Mouse (Mus musculus): ENCODE results near the gene Tshr. TPM values are rescaled to one million over a fixed set of nuclear protein-coding genes. Genes with fewer than 3 reads are reported as not detected.

Gene Tshr
- polyA plus RNA-seq, 2 experiments = 0.34 to 0.62 TPM

GRCm38 (mm10) chr12:91567145-91567544 is 182.8 kb downstream of the Tshr start:
- Histone ChIP-seq H3K36me3 (ENCODE audit: control insufficient read depth, insufficient read depth, low read length) (peaks cover 76% of the 10 kb centered on the region), H3K9ac (ENCODE audit: low read depth, low read length, severe bottlenecking) (no peak overlapping the region), H3K4me3 (replicated peaks; ENCODE audit: low read length) (no peak overlapping the region), H3K4me1 (ENCODE audit: control insufficient read depth, insufficient read depth, low read length) (no peaks in the 10 kb centered on the region), H3K27ac (replicated peaks; ENCODE audit: low read depth, low read length) (no peak overlapping the region), H3K9me3 (ENCODE audit: control insufficient read depth, low read length) (no peaks in the 10 kb centered on the region), H3K4me2 (replicated peaks; ENCODE audit: low read depth, low read length, severe bottlenecking) (no peak overlapping the region), H3K27me3 (ENCODE audit: control insufficient read depth, insufficient read depth, low read length) (no peaks in the 10 kb centered on the region)
- ATAC-seq (ENCODE audit: low FRiP score, low read depth) (no peak), DNase-seq (ENCODE audit: low spot score) (no peak)
- no peak for TF ChIP-seq POLR2A (IDR thresholded peaks at IDR 0.05; ENCODE audit: borderline replicate concordance, extremely low read depth, insufficient read depth, insufficient read length)
- 94% methylated on average over 4 of the region's 4 CpGs for WGBS

- no peak overlapping the region for H3K4me3 ChIP-seq (replicated peaks; ENCODE audit: low read length)
- no peak overlapping the region for H3K27ac ChIP-seq (replicated peaks; ENCODE audit: low read depth, low read length)
- no peaks in the 10 kb centered on the region for H3K27me3 ChIP-seq (ENCODE audit: control insufficient read depth, insufficient read depth, low read length)
- WGBS = 86% methylated on average over 3 of the region's 3 CpGs
- DNase-seq (ENCODE audit: low spot score) (no peak), ATAC-seq (ENCODE audit: low FRiP score, low read depth) (no peak)
- TF ChIP-seq POLR2A (IDR thresholded peaks at IDR 0.05; ENCODE audit: borderline replicate concordance, extremely low read depth, insufficient read depth, insufficient read length) = no peak
- peaks cover 75% of the 10 kb centered on the region for H3K36me3 ChIP-seq (ENCODE audit: control insufficient read depth, insufficient read depth, low read length)
- H3K9me3 ChIP-seq (ENCODE audit: control insufficient read depth, low read length) = no peaks in the 10 kb centered on the region
- no peak overlapping the region for H3K4me2 ChIP-seq (replicated peaks; ENCODE audit: low read depth, low read length, severe bottlenecking)
- H3K4me1 ChIP-seq (ENCODE audit: control insufficient read depth, insufficient read depth, low read length) = no peaks in the 10 kb centered on the region
- H3K9ac ChIP-seq (ENCODE audit: low read depth, low read length, severe bottlenecking) = no peak overlapping the region
Observed at GRCm38 (mm10) chr12:91569255-91569654, 184.9 kb downstream of the Tshr start.

DNA sequence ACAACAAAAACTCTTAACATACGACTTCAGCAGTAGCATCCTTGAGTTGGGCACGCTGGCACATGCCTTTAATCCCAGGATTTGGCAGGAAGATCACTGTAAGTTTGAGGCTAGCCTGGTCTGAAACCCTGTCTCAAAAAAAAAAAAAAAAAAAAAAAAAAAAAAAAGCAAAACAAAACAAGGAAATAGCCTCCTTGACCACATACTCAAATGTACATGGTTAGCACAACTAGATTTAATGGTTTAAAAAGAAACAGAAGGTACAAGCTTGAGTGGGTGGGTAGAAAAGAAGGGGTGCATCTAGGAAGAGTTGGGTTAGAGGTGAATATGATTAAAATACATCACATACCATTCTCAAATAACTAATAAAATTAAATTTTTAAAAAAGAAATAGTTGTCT is 187.3 kb downstream of the Tshr start:
- DNase-seq (ENCODE audit: low spot score) = no peak
- no peak for TF ChIP-seq POLR2A (IDR thresholded peaks at IDR 0.05; ENCODE audit: borderline replicate concordance, extremely low read depth, insufficient read depth, insufficient read length)
- H3K4me2 ChIP-seq (replicated peaks; ENCODE audit: low read depth, low read length, severe bottlenecking) = no peak overlapping the region
- no peaks in the 10 kb centered on the region for H3K27me3 ChIP-seq (ENCODE audit: control insufficient read depth, insufficient read depth, low read length)
- H3K4me1 ChIP-seq (ENCODE audit: control insufficient read depth, insufficient read depth, low read length) = no peaks in the 10 kb centered on the region
- no peak overlapping the region for H3K4me3 ChIP-seq (replicated peaks; ENCODE audit: low read length)
- ATAC-seq (ENCODE audit: low FRiP score, low read depth) = no peak
- no peak overlapping the region for H3K9ac ChIP-seq (ENCODE audit: low read depth, low read length, severe bottlenecking)
- peaks cover 75% of the 10 kb centered on the region for H3K36me3 ChIP-seq (ENCODE audit: control insufficient read depth, insufficient read depth, low read length)
- H3K27ac ChIP-seq (replicated peaks; ENCODE audit: low read depth, low read length) = no peak overlapping the region
- H3K9me3 ChIP-seq (ENCODE audit: control insufficient read depth, low read length) = no peaks in the 10 kb centered on the region
- WGBS = 82% methylated on average over 2 of the region's 2 CpGs

GRCm38 (mm10) chr12:91579665-91580064 is 195.3 kb downstream of the Tshr start:
- Histone ChIP-seq H3K4me3 (replicated peaks; ENCODE audit: low read length) (no peak overlapping the region), H3K9ac (ENCODE audit: low read depth, low read length, severe bottlenecking) (no peak overlapping the region), H3K4me2 (replicated peaks; ENCODE audit: low read depth, low read length, severe bottlenecking) (no peak overlapping the region), H3K27ac (replicated peaks; ENCODE audit: low read depth, low read length) (no peak overlapping the region), H3K4me1 (ENCODE audit: control insufficient read depth, insufficient read depth, low read length) (no peaks in the 10 kb centered on the region; the same call in 1 of the 2 replicates), H3K27me3 (ENCODE audit: control insufficient read depth, insufficient read depth, low read length) (no peaks in the 10 kb centered on the region), H3K36me3 (ENCODE audit: control insufficient read depth, insufficient read depth, low read length) (peaks cover 67% of the 10 kb centered on the region), H3K9me3 (ENCODE audit: control insufficient read depth, low read length) (no peaks in the 10 kb centered on the region)
- ATAC-seq (ENCODE audit: low FRiP score, low read depth) (no peak), DNase-seq (ENCODE audit: low spot score) (no peak)
- 90% methylated on average over 2 of the region's 2 CpGs for WGBS
- no peak for TF ChIP-seq POLR2A (IDR thresholded peaks at IDR 0.05; ENCODE audit: borderline replicate concordance, extremely low read depth, insufficient read depth, insufficient read length)

- Histone ChIP-seq H3K9ac (ENCODE audit: low read depth, low read length, severe bottlenecking) (no peak overlapping the region), H3K4me2 (replicated peaks; ENCODE audit: low read depth, low read length, severe bottlenecking) (no peak overlapping the region), H3K4me1 (ENCODE audit: control insufficient read depth, insufficient read depth, low read length) (no peaks in the 10 kb centered on the region; the same call in 1 of the 2 replicates), H3K4me3 (replicated peaks; ENCODE audit: low read length) (no peak overlapping the region), H3K27me3 (ENCODE audit: control insufficient read depth, insufficient read depth, low read length) (no peaks in the 10 kb centered on the region), H3K27ac (replicated peaks; ENCODE audit: low read depth, low read length) (no peak overlapping the region), H3K9me3 (ENCODE audit: control insufficient read depth, low read length) (no peaks in the 10 kb centered on the region), H3K36me3 (ENCODE audit: control insufficient read depth, insufficient read depth, low read length) (peaks cover 61% of the 10 kb centered on the region)
- TF ChIP-seq POLR2A (IDR thresholded peaks at IDR 0.05; ENCODE audit: borderline replicate concordance, extremely low read depth, insufficient read depth, insufficient read length) = no peak
- WGBS = 90% methylated on average over 6 of the region's 6 CpGs
- ATAC-seq (ENCODE audit: low FRiP score, low read depth) = no peak
- no peak for DNase-seq (ENCODE audit: low spot score)
Observed at GRCm38 (mm10) chr12:91581204-91582070, 197.1 kb downstream of the Tshr start.

Measured in limb, embryonic 14.5 days (tissue).